Mouse (Mus musculus) CD8-positive naive resting alpha-beta T cell, adult 2 months (primary cell): Measurements from ENCODE around the gene Clns1a.

Experiments used
- DNase-seq, 2 experiments: peaks; one replicate each; pipeline ENCODE4 v3.0.0; 2022; ENCODE audit warnings: low read depth in 2 of 2, low spot score in 2 of 2

The Clns1a gene

GRCm38 (mm10) chr7:97765181-97765962, 68.9 kb downstream of the Clns1a start:
- no peak for DNase-seq

- DNase-seq: no peak
These were observed 69.5 kb downstream of the Clns1a start for GRCm38 (mm10) chr7:97765963-97766347.

- no peak for DNase-seq
These were observed 70.2 kb downstream of the Clns1a start for GRCm38 (mm10) chr7:97766406-97767166.

- no peak for DNase-seq
These were observed 71.4 kb downstream of the Clns1a start for GRCm38 (mm10) chr7:97767841-97768240.

GRCm38 (mm10) chr7:97769020-97769419, 72.6 kb downstream of the Clns1a start:
- no peak for DNase-seq
